Mouse (Mus musculus) limb, embryonic 13.5 days (tissue): ENCODE results near the gene Trp73. TPM values are rescaled to one million over a fixed set of nuclear protein-coding genes. Genes with fewer than 3 reads are reported as not detected.

Experiments
- ATAC-seq: fragments of 200-750 bp; cut with Nextera tagmentation; 2 replicates; pipeline ENCODE4 v1.8.0; 2017; ENCODE audit warnings: low read depth, moderate number of reproducible peaks, moderate TSS enrichment; ENCODE audit not compliant: low FRiP score
- H3K27ac ChIP-seq: fragments of 300-500 bp; sonication (generic); 2 replicates; pipeline ENCODE4 v1.5.1; 2015; ENCODE audit warnings: inconsistent platforms, mild to moderate bottlenecking, moderate library complexity
- H3K27me3 ChIP-seq: fragments of 300-500 bp; sonication (generic); 2 replicates; pipeline ENCODE4 v1.6.1; 2015; ENCODE audit warnings: mild to moderate bottlenecking, inconsistent platforms
- H3K36me3 ChIP-seq: fragments of 300-500 bp; sonication (generic); 2 replicates; pipeline ENCODE4 v1.6.1; 2015; ENCODE audit warnings: inconsistent platforms, mild to moderate bottlenecking, moderate library complexity
- H3K4me1 ChIP-seq: fragments of 300-500 bp; sonication (generic); 2 replicates; pipeline ENCODE4 v1.6.1; 2015; ENCODE audit warnings: inconsistent platforms
- H3K4me2 ChIP-seq: fragments of 300-500 bp; sonication (generic); replicated peaks from 2 replicates; pipeline ENCODE4 v1.6.1; 2015; ENCODE audit warnings: inconsistent platforms, mild to moderate bottlenecking, moderate library complexity
- H3K4me3 ChIP-seq: fragments of 300-500 bp; sonication (generic); 2 replicates; pipeline ENCODE4 v1.5.1; 2015; ENCODE audit warnings: moderate library complexity, mild to moderate bottlenecking, inconsistent platforms
- H3K9ac ChIP-seq: fragments of 300-500 bp; sonication (generic); 2 replicates; pipeline ENCODE4 v1.6.1; 2015; ENCODE audit warnings: mild to moderate bottlenecking, inconsistent platforms
- H3K9me3 ChIP-seq: fragments of 300-500 bp; sonication (generic); 2 replicates; pipeline ENCODE4 v1.6.1; 2016; ENCODE audit warnings: inconsistent platforms
- WGBS: fragments of 180-500 bp; shearing (Covaris S2); methylation state at CpG from one replicate; pipeline ENCODE4 v1.1.7; 2015; 5-methylcytosine and 5-hydroxymethylcytosine counted together
- polyA plus RNA-seq: library from polyadenylated mRNA; unstranded; fragments of >200 nt; fragmentation: Nextera tagmentation; extraction: Ambion mirVana; gene quantifications from 2 replicates; pipeline ENCODE4 v1.2.1, GENCODE M21; 2015

Gene Trp73
- polyA plus RNA-seq: 1.6 and 1.7 TPM in 2 replicates

- no peak for ATAC-seq
- H3K27ac ChIP-seq: no peak within 1 kb of the TSS
- peak within 1 kb of the TSS; percentile 76 for H3K4me3 ChIP-seq
- H3K27me3 ChIP-seq: peaks cover 70% of the 10 kb centered on the region
- H3K9me3 ChIP-seq: no peaks in the 10 kb centered on the region
- H3K9ac ChIP-seq: peak within 1 kb of the TSS; percentile 65
- no peaks in the 10 kb centered on the region; the same call in 1 of the 2 replicates for H3K36me3 ChIP-seq
- no CpG with 5 or more reads among the region's 4 CpGs for WGBS
- peak within 1 kb of the TSS; percentile 93 for H3K4me2 ChIP-seq
- peaks cover 36% of the 10 kb centered on the region for H3K4me1 ChIP-seq
Observed at GRCm38 (mm10) chr4:154140182-154140212, at the start of gene Trp73. Trp73 (minus strand) TSS chr4:154140208.

GRCm38 (mm10) chr4:154188948-154189347, 48.9 kb upstream of the Trp73 start:
- ATAC-seq: no peak
- Histone ChIP-seq H3K4me1 (no peaks in the 10 kb centered on the region), H3K36me3 (peaks cover 46% of the 10 kb centered on the region), H3K27me3 (no peaks in the 10 kb centered on the region), H3K9me3 (peaks cover 2% of the 10 kb centered on the region), H3K27ac (no peak overlapping the region), H3K4me3 (no peak overlapping the region), H3K9ac (no peak overlapping the region), H3K4me2 (no peak overlapping the region)
- WGBS: 72% methylated on average over 8 of the region's 8 CpGs

DNA sequence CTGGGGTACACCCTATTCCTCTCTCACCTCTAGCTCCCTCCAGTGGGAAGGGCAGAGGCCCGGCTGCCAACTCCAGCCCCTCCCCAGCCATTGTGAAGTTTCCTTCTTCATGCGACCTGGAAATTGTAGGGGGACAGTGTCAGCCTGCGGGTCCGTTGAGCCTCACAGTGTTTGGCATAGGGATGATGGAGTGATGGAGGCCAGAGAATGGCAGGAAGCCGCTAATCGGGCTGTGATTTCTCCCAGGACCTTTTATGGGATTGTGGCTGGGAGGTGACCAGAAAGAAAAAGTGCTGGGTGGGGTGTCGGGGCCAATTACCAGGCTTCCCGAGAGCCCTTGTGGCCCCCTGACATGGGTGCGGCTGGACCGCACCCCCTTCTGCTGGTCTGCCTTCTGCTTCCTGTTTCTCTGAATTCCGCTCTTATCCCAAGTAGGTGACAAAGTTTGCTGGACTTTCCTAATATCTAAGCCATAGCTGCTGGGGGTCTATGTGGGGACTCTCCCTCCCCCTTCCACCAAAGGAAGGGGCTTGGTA, 46.1 kb upstream of the Trp73 start:
- Histone ChIP-seq H3K9me3 (no peaks in the 10 kb centered on the region), H3K4me2 (no peak overlapping the region), H3K4me3 (no peak overlapping the region), H3K9ac (no peak overlapping the region), H3K36me3 (peaks cover 42% of the 10 kb centered on the region), H3K27ac (no peak overlapping the region), H3K4me1 (no peaks in the 10 kb centered on the region), H3K27me3 (no peaks in the 10 kb centered on the region)
- no peak for ATAC-seq
- 62% methylated on average over 11 of the region's 11 CpGs for WGBS

DNA sequence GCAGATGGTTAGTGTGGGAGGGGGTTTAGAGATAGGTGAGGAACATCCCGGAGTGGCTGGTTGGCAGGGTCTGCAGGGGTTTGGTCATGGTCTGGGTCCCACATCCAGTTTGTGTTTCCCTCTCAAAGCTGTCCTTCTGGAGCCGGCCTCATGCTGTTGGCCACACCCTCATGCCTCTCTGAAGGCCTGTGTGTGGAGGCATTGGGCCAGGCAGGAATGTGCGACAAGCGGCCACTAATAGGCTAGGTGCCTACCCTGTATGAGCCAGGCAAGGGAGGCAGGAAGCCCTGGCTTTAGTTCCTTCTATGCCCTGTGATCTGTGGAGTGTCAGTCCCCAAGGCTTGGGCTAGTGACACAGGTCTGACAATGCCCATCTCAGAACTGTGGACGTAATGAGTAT, 45.0 kb upstream of the Trp73 start:
- Histone ChIP-seq H3K4me3 (no peak overlapping the region), H3K9ac (no peak overlapping the region), H3K36me3 (peaks cover 34% of the 10 kb centered on the region), H3K27me3 (no peaks in the 10 kb centered on the region), H3K27ac (no peak overlapping the region), H3K9me3 (no peaks in the 10 kb centered on the region), H3K4me2 (no peak overlapping the region), H3K4me1 (0 out of 2 replicates have a peak, but pooled peaks cover 4% of the 10 kb centered on the region)
- WGBS: 78% methylated on average over 5 of the region's 5 CpGs
- ATAC-seq: no peak

- WGBS: 73% methylated on average over 5 of the region's 5 CpGs
- ATAC-seq: no peak
- H3K27ac ChIP-seq: no peak overlapping the region
- 0 out of 2 replicates have a peak, but pooled peaks cover 4% of the 10 kb centered on the region for H3K4me1 ChIP-seq
- peaks cover 36% of the 10 kb centered on the region for H3K36me3 ChIP-seq
- no peak overlapping the region for H3K9ac ChIP-seq
- H3K4me2 ChIP-seq: no peak overlapping the region
- H3K4me3 ChIP-seq: no peak overlapping the region
- no peaks in the 10 kb centered on the region for H3K27me3 ChIP-seq
- H3K9me3 ChIP-seq: no peaks in the 10 kb centered on the region
Observed at GRCm38 (mm10) chr4:154183566-154183965, 43.6 kb upstream of the Trp73 start.

GRCm38 (mm10) chr4:154181001-154181400, 41.0 kb upstream of the Trp73 start:
- H3K27me3 ChIP-seq: no peaks in the 10 kb centered on the region
- no peaks in the 10 kb centered on the region for H3K9me3 ChIP-seq
- H3K27ac ChIP-seq: no peak overlapping the region
- H3K4me1 ChIP-seq: peaks cover 6% of the 10 kb centered on the region; the same call in 1 of the 2 replicates
- no peak overlapping the region for H3K4me3 ChIP-seq
- peak overlapping the region; percentile 4; the same call in 1 of the 2 replicates for H3K9ac ChIP-seq
- no peak overlapping the region for H3K4me2 ChIP-seq
- WGBS: 71% methylated on average over 7 of the region's 7 CpGs
- H3K36me3 ChIP-seq: peaks cover 47% of the 10 kb centered on the region
- ATAC-seq: no peak

GRCm38 (mm10) chr4:154177257-154177656, 37.2 kb upstream of the Trp73 start:
- no peak for ATAC-seq
- peaks cover 43% of the 10 kb centered on the region for H3K4me1 ChIP-seq
- 55% methylated on average over 8 of the region's 8 CpGs for WGBS
- H3K4me2 ChIP-seq: no peak overlapping the region
- H3K36me3 ChIP-seq: peaks cover 26% of the 10 kb centered on the region
- no peak overlapping the region; the same call in 1 of the 2 replicates for H3K27ac ChIP-seq
- peaks cover 3% of the 10 kb centered on the region; the same call in 1 of the 2 replicates for H3K27me3 ChIP-seq
- peak overlapping the region; percentile 19; the same call in 1 of the 2 replicates for H3K9ac ChIP-seq
- H3K9me3 ChIP-seq: no peaks in the 10 kb centered on the region
- H3K4me3 ChIP-seq: no peak overlapping the region

DNA sequence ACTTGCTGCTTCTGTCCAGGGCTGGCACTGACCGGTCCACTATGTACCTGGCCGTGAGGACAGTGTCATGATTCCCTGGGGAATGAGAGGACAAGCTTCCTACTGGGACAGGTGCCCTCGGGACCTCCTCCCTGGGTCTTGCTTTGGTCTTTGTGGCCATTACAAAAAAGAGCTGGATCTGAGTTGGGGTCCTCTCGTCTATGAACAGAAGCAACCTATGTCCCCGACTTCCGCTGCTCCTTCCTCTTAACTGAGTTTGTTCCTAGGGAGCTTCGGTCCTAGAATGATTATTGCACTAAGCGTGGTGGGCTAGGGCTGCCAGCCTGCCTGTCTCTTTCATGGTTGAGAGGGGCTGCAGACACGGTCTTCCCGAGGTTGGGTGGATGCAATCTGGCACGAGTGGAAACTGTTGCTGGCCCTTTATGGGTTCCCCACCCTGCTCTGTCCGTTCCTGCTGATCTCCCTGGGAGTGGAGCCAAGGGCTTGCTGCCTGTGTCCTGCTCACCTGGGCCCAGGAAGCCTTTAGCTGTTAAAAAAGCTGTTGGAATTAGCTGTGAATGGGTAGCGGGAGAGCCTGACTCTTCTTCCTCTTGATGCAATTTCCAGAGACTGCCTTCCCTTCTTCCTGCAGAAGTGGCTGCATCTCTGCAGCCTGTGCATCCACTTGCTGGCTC, 32.1 kb upstream of the Trp73 start:
- Histone ChIP-seq H3K4me2 (peak overlapping the region; percentile 97), H3K4me1 (peaks cover 63% of the 10 kb centered on the region), H3K9ac (peak overlapping the region; percentile 74), H3K4me3 (peak overlapping the region; percentile 70), H3K36me3 (peaks cover 3% of the 10 kb centered on the region; the same call in 1 of the 2 replicates), H3K9me3 (no peaks in the 10 kb centered on the region), H3K27ac (0 out of 2 replicates have a peak overlapping the region, but pooled peaks have one; percentile 15), H3K27me3 (peaks cover 21% of the 10 kb centered on the region)
- 26% methylated on average over 13 of the region's 13 CpGs for WGBS
- ATAC-seq: no peak

- Histone ChIP-seq H3K9ac (peak overlapping the region; percentile 74), H3K4me3 (peak overlapping the region; percentile 70), H3K4me2 (peak overlapping the region; percentile 97), H3K9me3 (no peaks in the 10 kb centered on the region), H3K36me3 (no peaks in the 10 kb centered on the region), H3K27ac (peak overlapping the region; percentile 77), H3K4me1 (peaks cover 63% of the 10 kb centered on the region), H3K27me3 (peaks cover 21% of the 10 kb centered on the region)
- peak; percentile 24 for ATAC-seq
- under 1% methylated on average over 37 of the region's 37 CpGs for WGBS
Observed at GRCm38 (mm10) chr4:154171151-154171930, 31.3 kb upstream of the Trp73 start.

GRCm38 (mm10) chr4:154170506-154171150, 30.6 kb upstream of the Trp73 start, which contains the start of gene Megf6:
Megf6 (plus strand) TSS chr4:154170730.
- Histone ChIP-seq H3K4me2 (peak within 1 kb of the TSS; percentile 97), H3K9ac (peak within 1 kb of the TSS; percentile 74), H3K4me3 (peak within 1 kb of the TSS; percentile 70), H3K4me1 (peaks cover 57% of the 10 kb centered on the region), H3K9me3 (no peaks in the 10 kb centered on the region), H3K36me3 (no peaks in the 10 kb centered on the region), H3K27me3 (peaks cover 21% of the 10 kb centered on the region), H3K27ac (peak within 1 kb of the TSS; percentile 77)
- under 1% methylated on average over 52 of the region's 61 CpGs for WGBS
- peak; percentile 82 for ATAC-seq

- peak; percentile 16 for ATAC-seq
- Histone ChIP-seq H3K9ac (peak overlapping the region; percentile 39), H3K27ac (no peak overlapping the region), H3K36me3 (no peaks in the 10 kb centered on the region), H3K4me3 (peak overlapping the region; percentile 70), H3K4me2 (peak overlapping the region; percentile 97), H3K4me1 (peaks cover 51% of the 10 kb centered on the region), H3K27me3 (peaks cover 21% of the 10 kb centered on the region), H3K9me3 (no peaks in the 10 kb centered on the region)
- WGBS: 2% methylated on average over 15 of the region's 15 CpGs
Observed at GRCm38 (mm10) chr4:154170021-154170420, 30.0 kb upstream of the Trp73 start.

DNA sequence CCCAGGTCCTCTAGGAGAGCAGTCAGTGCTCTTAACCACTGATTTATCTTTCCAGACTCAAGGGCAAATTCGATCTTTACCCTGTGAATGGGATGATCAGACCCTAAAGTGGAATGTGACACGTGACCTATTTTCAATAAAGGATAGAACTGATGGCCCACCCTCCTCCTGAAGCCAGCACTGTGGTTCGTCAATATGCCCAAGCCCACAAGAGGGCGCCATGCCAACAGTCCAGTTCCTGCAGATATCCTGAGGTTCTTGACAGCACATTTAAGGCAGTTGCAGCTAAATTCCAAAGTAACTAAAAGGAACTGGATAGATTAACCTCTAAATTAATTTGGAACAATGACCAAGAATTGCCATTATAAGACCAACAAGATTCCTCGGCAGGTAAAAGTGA, 27.0 kb upstream of the Trp73 start:
- 24% methylated on average over 5 of the region's 5 CpGs for WGBS
- H3K36me3 ChIP-seq: no peaks in the 10 kb centered on the region
- H3K27ac ChIP-seq: no peak overlapping the region
- peaks cover 18% of the 10 kb centered on the region for H3K27me3 ChIP-seq
- H3K9ac ChIP-seq: no peak overlapping the region
- peaks cover 22% of the 10 kb centered on the region for H3K4me1 ChIP-seq
- H3K4me3 ChIP-seq: no peak overlapping the region
- ATAC-seq: no peak
- no peak overlapping the region for H3K4me2 ChIP-seq
- H3K9me3 ChIP-seq: no peaks in the 10 kb centered on the region
